Mouse (Mus musculus) heart, embryonic 13.5 days (tissue): ENCODE results near the gene BC017158. TPM values are rescaled to one million over a fixed set of nuclear protein-coding genes. Genes with fewer than 3 reads are reported as not detected.

Experiments
- ATAC-seq: fragments of 200-750 bp; cut with Nextera tagmentation; 2 replicates; pipeline ENCODE4 v1.8.0; 2017; ENCODE audit warnings: moderate TSS enrichment; ENCODE audit not compliant: insufficient number of reproducible peaks, low FRiP score, low TSS enrichment; ENCODE audit errors: extremely low read depth
- H3K27ac ChIP-seq: fragments of 300-500 bp; sonication (generic); replicated peaks from 2 replicates; pipeline ENCODE4 v1.5.1; 2015; ENCODE audit warnings: moderate library complexity, mild to moderate bottlenecking, inconsistent platforms
- H3K27me3 ChIP-seq: fragments of 300-500 bp; sonication (generic); replicated peaks from 2 replicates; pipeline ENCODE4 v1.6.1; 2015; ENCODE audit warnings: mild to moderate bottlenecking, inconsistent platforms
- H3K36me3 ChIP-seq: fragments of 300-500 bp; sonication (generic); 2 replicates; pipeline ENCODE4 v1.6.1; 2015; ENCODE audit warnings: mild to moderate bottlenecking, inconsistent platforms
- H3K4me1 ChIP-seq: fragments of 300-500 bp; sonication (generic); 2 replicates; pipeline ENCODE4 v1.6.1; 2015; ENCODE audit warnings: inconsistent platforms
- H3K4me2 ChIP-seq: fragments of 300-500 bp; sonication (generic); 2 replicates; pipeline ENCODE4 v1.6.1; 2015; ENCODE audit warnings: inconsistent platforms, mild to moderate bottlenecking, moderate library complexity
- H3K4me3 ChIP-seq: fragments of 300-500 bp; sonication (generic); 2 replicates; pipeline ENCODE4 v1.5.1; 2015; ENCODE audit warnings: moderate library complexity, mild to moderate bottlenecking, inconsistent platforms
- H3K9ac ChIP-seq: fragments of 300-500 bp; sonication (generic); 2 replicates; pipeline ENCODE4 v1.6.1; 2015; ENCODE audit warnings: inconsistent platforms, mild to moderate bottlenecking, moderate library complexity
- H3K9me3 ChIP-seq: fragments of 300-500 bp; sonication (generic); 2 replicates; pipeline ENCODE4 v1.6.1; 2016; ENCODE audit warnings: inconsistent platforms
- WGBS: fragments of 180-500 bp; shearing (Covaris S2); methylation state at CpG from one replicate; pipeline ENCODE4 v1.1.7; 2015; ENCODE audit warnings: mixed read lengths; 5-methylcytosine and 5-hydroxymethylcytosine counted together
- polyA plus RNA-seq: library from polyadenylated mRNA; unstranded; fragments of >200 nt; fragmentation: Nextera tagmentation; extraction: Ambion mirVana; gene quantifications from 2 replicates; pipeline ENCODE4 v1.2.1, GENCODE M21; 2015

BC017158 gene
- polyA plus RNA-seq, 1 experiment from 2014 or later: 17.3 TPM

- peaks cover 17% of the 10 kb centered on the region for H3K4me1 ChIP-seq
- ATAC-seq: no peak
Observed at GRCm38 (mm10) chr7:128307851-128308250, 9.9 kb upstream of the BC017158 start.

GRCm38 (mm10) chr7:128304907-128305306, 6.9 kb upstream of the BC017158 start:
- no peak for ATAC-seq
- H3K4me3 ChIP-seq: no peak overlapping the region
- no peaks in the 10 kb centered on the region for H3K9me3 ChIP-seq
- H3K27ac ChIP-seq: no peak overlapping the region
- no peak overlapping the region for H3K9ac ChIP-seq
- 8% methylated on average over 5 of the region's 5 CpGs for WGBS
- H3K36me3 ChIP-seq: no peaks in the 10 kb centered on the region
- H3K27me3 ChIP-seq: no peaks in the 10 kb centered on the region
- no peak overlapping the region for H3K4me2 ChIP-seq
- H3K4me1 ChIP-seq: peaks cover 8% of the 10 kb centered on the region

More at GRCm38 (mm10) chr7:128307851-128308250, 9.9 kb upstream of the BC017158 start:
- Histone ChIP-seq H3K27me3 (no peaks in the 10 kb centered on the region), H3K9ac (no peak overlapping the region), H3K27ac (no peak overlapping the region), H3K9me3 (no peaks in the 10 kb centered on the region), H3K4me3 (no peak overlapping the region), H3K36me3 (no peaks in the 10 kb centered on the region), H3K4me2 (no peak overlapping the region)

- no peak overlapping the region for H3K27ac ChIP-seq
- WGBS: 75% methylated on average over 6 of the region's 6 CpGs
- H3K27me3 ChIP-seq: no peaks in the 10 kb centered on the region
- H3K9ac ChIP-seq: no peak overlapping the region
- no peak overlapping the region for H3K4me3 ChIP-seq
- H3K4me1 ChIP-seq: peaks cover 3% of the 10 kb centered on the region; the same call in 1 of the 2 replicates
- no peaks in the 10 kb centered on the region for H3K36me3 ChIP-seq
- no peaks in the 10 kb centered on the region for H3K9me3 ChIP-seq
- no peak overlapping the region for H3K4me2 ChIP-seq
- ATAC-seq: no peak
Observed at GRCm38 (mm10) chr7:128304198-128304597, 6.2 kb upstream of the BC017158 start.

DNA sequence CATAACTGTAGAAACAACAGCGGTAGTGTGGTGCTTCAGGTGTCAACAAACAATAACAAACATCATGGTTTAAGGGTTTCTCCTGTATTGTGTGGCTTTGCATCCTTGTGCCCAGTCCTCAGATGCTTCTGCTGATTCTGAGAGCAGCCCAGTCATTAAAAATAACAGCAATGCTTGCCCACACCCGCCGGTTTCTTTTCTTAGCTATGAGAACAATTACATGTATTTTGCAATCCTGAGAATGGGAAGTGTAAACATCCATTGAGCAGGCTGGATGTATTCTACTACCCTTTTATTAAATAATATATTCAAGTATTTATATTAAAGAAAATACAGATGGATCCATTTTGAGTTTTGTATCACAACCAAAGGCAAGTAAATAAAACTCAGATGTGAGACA, 4.2 kb upstream of the BC017158 start:
- Histone ChIP-seq H3K9me3 (no peaks in the 10 kb centered on the region), H3K4me2 (no peak overlapping the region), H3K36me3 (no peaks in the 10 kb centered on the region), H3K27ac (no peak overlapping the region), H3K27me3 (no peaks in the 10 kb centered on the region), H3K4me3 (no peak overlapping the region), H3K9ac (no peak overlapping the region), H3K4me1 (peaks cover 14% of the 10 kb centered on the region)
- no peak for ATAC-seq
- WGBS: 80% methylated on average over 3 of the region's 3 CpGs

DNA sequence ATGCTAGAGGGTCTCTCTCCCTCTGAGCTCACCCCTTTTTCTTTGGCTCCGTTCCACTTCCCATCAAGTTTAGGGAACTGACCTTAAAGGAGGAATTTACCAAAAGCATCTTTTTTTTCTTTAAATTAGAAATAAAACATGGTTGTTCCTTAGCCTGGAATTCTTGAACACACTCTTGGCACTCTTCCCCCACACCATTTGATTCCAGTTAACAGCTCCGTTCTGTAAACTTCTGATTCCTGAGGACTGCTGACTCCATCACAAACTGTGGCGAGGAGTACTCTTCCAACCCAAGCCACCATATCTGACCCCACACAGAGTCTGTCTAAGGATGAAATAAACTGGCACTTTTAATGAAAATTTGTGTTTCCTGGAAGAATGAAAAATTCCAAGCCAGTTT, 3.0 kb upstream of the BC017158 start:
- ATAC-seq: no peak
- H3K9ac ChIP-seq: no peak overlapping the region
- H3K4me1 ChIP-seq: peaks cover 18% of the 10 kb centered on the region
- H3K4me2 ChIP-seq: no peak overlapping the region
- whole genome bisulfite sequencing: 59% methylated on average over 3 of the region's 3 CpGs
- H3K27me3 ChIP-seq: no peaks in the 10 kb centered on the region
- H3K4me3 ChIP-seq: no peak overlapping the region
- H3K9me3 ChIP-seq: no peaks in the 10 kb centered on the region
- no peak overlapping the region for H3K27ac ChIP-seq
- peaks cover under 1% of the 10 kb centered on the region; the same call in 1 of the 2 replicates for H3K36me3 ChIP-seq

DNA sequence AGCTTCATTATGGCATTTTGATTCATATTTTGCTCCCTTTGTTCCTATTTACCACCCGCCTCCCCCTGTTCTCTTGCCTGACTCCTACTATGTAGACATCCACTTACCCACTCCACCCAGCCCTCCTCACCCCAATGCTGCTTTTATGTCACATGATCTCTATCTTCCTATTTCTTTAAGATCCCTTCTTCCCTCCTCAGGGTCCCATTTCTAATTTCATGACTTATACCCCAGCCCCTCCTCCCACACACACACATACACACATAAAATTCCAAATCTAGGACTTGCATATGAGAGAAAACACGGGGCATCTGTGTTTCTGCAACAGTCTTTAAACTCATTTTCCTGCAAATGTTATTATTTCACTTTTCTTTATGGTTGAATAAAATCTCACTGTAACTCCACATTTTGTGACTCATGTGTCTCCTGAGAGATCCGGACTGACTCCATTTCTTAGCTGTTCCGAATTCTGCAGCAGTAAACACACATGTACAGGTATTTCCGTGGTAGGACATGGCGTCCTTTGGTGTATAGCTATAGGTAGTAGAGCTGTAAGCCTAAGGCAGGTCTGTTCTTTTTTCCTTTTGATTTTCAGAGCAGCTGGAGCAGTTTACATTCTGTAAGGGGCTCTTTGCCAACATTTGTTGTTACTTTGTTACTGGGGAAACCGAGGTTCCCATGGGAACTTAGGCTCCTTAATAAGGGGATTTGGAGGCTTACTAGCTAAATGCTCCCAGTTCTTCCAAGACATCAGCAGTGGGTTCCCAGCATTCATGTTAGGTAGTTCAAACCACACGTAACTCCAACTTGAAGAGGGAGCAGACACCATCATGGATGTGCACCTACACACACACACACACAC, 742 bp upstream of the BC017158 start:
- Histone ChIP-seq H3K4me2 (peak overlapping the region; percentile 90), H3K4me3 (peak overlapping the region; percentile 76), H3K9me3 (no peaks in the 10 kb centered on the region), H3K27me3 (no peaks in the 10 kb centered on the region), H3K9ac (peak overlapping the region; percentile 87), H3K36me3 (peaks cover 9% of the 10 kb centered on the region; the same call in 1 of the 2 replicates), H3K4me1 (peaks cover 18% of the 10 kb centered on the region), H3K27ac (peak overlapping the region; percentile 61; the same call in 1 of the 2 replicates)
- no peak for ATAC-seq
- WGBS: 81% methylated on average over 8 of the region's 8 CpGs

DNA sequence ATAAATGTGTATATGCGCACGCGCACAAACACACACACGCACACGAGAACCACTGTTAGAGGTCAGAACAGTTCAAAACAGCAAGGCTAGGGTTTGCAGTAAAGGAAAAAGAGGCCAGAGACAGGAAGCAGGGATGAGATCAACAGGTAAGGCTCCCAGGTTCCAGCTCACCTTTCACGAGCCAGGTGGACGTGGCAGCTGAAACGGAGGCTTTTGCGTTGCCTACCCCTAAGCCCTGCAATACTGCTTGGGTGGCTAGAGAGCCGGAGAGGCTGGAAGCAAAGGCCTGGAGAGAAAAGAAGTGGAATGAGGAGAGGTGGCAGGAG, 716 bp downstream of the BC017158 start:
- WGBS: 37% methylated on average over 10 of the region's 10 CpGs
- Histone ChIP-seq H3K27me3 (no peaks in the 10 kb centered on the region), H3K4me3 (peak overlapping the region; percentile 76), H3K9me3 (no peaks in the 10 kb centered on the region), H3K4me2 (peak overlapping the region; percentile 90), H3K4me1 (peaks cover 18% of the 10 kb centered on the region), H3K9ac (peak overlapping the region; percentile 87), H3K27ac (peak overlapping the region; percentile 61), H3K36me3 (peaks cover 15% of the 10 kb centered on the region; the same call in 1 of the 2 replicates)
- no peak for ATAC-seq

DNA sequence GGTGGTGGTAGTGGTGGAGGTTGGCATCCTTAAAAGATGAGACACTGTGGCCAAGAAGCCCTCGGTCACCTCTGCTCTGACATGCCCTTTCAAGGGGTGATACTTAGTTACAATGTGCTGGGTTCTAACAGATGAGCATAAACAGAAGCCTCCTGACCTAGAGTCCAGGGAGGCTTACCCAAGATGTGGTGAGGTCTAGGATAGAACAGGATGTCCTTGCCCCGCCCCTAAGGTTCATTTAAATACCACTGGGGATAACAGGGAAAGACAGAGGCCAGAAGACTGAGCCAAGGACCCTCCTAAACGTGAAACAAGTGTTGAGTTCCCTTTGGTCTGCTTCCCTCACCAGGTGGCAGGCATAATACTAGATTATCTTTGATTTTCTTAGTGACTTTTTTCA, 1.5 kb downstream of the BC017158 start:
- H3K4me1 ChIP-seq: peaks cover 18% of the 10 kb centered on the region
- no peak overlapping the region for H3K27ac ChIP-seq
- peaks cover 16% of the 10 kb centered on the region for H3K36me3 ChIP-seq
- 0 out of 2 replicates have a peak overlapping the region, but pooled peaks have one; percentile 87 for H3K9ac ChIP-seq
- no peak for ATAC-seq
- 73% methylated on average over 3 of the region's 3 CpGs for WGBS
- H3K27me3 ChIP-seq: no peaks in the 10 kb centered on the region
- peak overlapping the region; percentile 90; the same call in 1 of the 2 replicates for H3K4me2 ChIP-seq
- no peaks in the 10 kb centered on the region for H3K9me3 ChIP-seq
- H3K4me3 ChIP-seq: peak overlapping the region; percentile 76; the same call in 1 of the 2 replicates

DNA sequence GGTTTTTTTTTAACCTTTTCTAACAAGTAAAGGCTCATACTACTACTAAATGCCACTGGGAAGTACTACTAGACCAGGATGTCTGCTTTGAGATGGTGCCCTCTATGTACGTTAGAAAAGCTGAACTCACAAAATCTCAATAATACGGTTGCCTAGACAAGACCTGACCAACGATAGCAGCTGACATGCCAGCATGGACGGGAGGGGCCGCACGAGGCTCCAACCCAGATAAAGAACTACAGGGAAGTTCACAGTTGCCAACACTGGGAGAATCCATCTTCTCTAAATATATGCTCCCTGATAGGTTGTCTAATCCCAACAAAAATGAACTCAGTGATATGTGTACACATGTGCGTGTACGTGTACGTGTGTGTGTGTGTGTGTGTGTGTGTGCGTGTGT, 3.2 kb downstream of the BC017158 start:
- peaks cover 32% of the 10 kb centered on the region for H3K36me3 ChIP-seq
- no peaks in the 10 kb centered on the region for H3K27me3 ChIP-seq
- H3K4me1 ChIP-seq: peaks cover 21% of the 10 kb centered on the region
- no peak for ATAC-seq
- H3K9ac ChIP-seq: no peak overlapping the region
- no peaks in the 10 kb centered on the region for H3K9me3 ChIP-seq
- no peak overlapping the region for H3K27ac ChIP-seq
- no peak overlapping the region for H3K4me3 ChIP-seq
- H3K4me2 ChIP-seq: no peak overlapping the region
- WGBS: 80% methylated on average over 10 of the region's 10 CpGs

GRCm38 (mm10) chr7:128288923-128289544, 8.9 kb downstream of the BC017158 start:
- WGBS: 11% methylated on average over 9 of the region's 9 CpGs
- peak overlapping the region; percentile 60 for H3K4me2 ChIP-seq
- ATAC-seq: peak; percentile 69
- H3K9ac ChIP-seq: peak overlapping the region; percentile 70
- H3K4me3 ChIP-seq: peak overlapping the region; percentile 24; the same call in 1 of the 2 replicates
- H3K4me1 ChIP-seq: peaks cover 23% of the 10 kb centered on the region
- no peaks in the 10 kb centered on the region for H3K27me3 ChIP-seq
- peaks cover 66% of the 10 kb centered on the region for H3K36me3 ChIP-seq
- no peaks in the 10 kb centered on the region for H3K9me3 ChIP-seq
- peak overlapping the region; percentile 80 for H3K27ac ChIP-seq

- H3K4me3 ChIP-seq: no peak overlapping the region
- H3K4me2 ChIP-seq: no peak overlapping the region
- 85% methylated on average over 8 of the region's 8 CpGs for whole genome bisulfite sequencing
- ATAC-seq: no peak
- no peaks in the 10 kb centered on the region for H3K9me3 ChIP-seq
- peaks cover 55% of the 10 kb centered on the region for H3K36me3 ChIP-seq
- H3K9ac ChIP-seq: no peak overlapping the region
- H3K27ac ChIP-seq: no peak overlapping the region
- H3K27me3 ChIP-seq: no peaks in the 10 kb centered on the region
- peaks cover 36% of the 10 kb centered on the region for H3K4me1 ChIP-seq
Observed at GRCm38 (mm10) chr7:128285060-128285459, 12.9 kb downstream of the BC017158 start.
